Mouse (Mus musculus): ENCODE results near the gene Vmn1r234.
A peak's percentile ranks its signal among the peaks of the same experiment; 100 is the strongest.
"Not testable (repeated sequence)": the region's sequence is repeated elsewhere in the genome, so short reads cannot be mapped to it uniquely, and the experiment has no call there.

The Vmn1r234 gene

GRCm38 (mm10) chr17:21225787-21226186 is at the start of gene Vmn1r234:
Gene Vmn1r234 (plus strand): TSS chr17:21226087.
- no peak for DNase-seq

- not testable (repeated sequence) for DNase-seq
These were observed 14.8 kb upstream of the Vmn1r234 start for GRCm38 (mm10) chr17:21211081-21211480.

GRCm38 (mm10) chr17:21231654-21232053 is 5.8 kb downstream of the Vmn1r234 start:
- peak; percentile 50 for DNase-seq

- no peak for DNase-seq
These were observed 30.2 kb downstream of the Vmn1r234 start, which contains the start of gene Vmn1r235 for GRCm38 (mm10) chr17:21256111-21256510. Gene Vmn1r235 (plus strand): TSS chr17:21256411.

GRCm38 (mm10) chr17:21272103-21272502 is 46.2 kb downstream of the Vmn1r234 start:
- DNase-seq = peak; percentile 81

GRCm38 (mm10) chr17:21282642-21283041 is 56.8 kb downstream of the Vmn1r234 start, which contains the start of gene Vmn1r236:
Gene Vmn1r236 (plus strand): TSS chr17:21282942.
- no peak for DNase-seq

GRCm38 (mm10) chr17:21284395-21284794 is 58.5 kb downstream of the Vmn1r234 start:
- no peak for DNase-seq
